Mouse (Mus musculus) liver, postnatal 0 days (tissue): ENCODE results near the gene Irf4. TPM values are rescaled to one million over a fixed set of nuclear protein-coding genes. Genes with fewer than 3 reads are reported as not detected.

ENCODE experiments used
- ATAC-seq: fragments of 200-750 bp; cut with Nextera tagmentation; 2 replicates; pipeline ENCODE4 v1.8.0; 2017; ENCODE audit warnings: mild to moderate bottlenecking, moderate library complexity
- DNase-seq: peaks from one replicate; pipeline ENCODE4 v3.0.0-alpha.2; 2016
- H3K27ac ChIP-seq: fragments of 300-500 bp; sonication (generic); 2 replicates; pipeline ENCODE4 v1.5.1; 2014; ENCODE audit warnings: antibody characterized with exemption, moderate library complexity, mild to moderate bottlenecking, low read depth
- H3K27me3 ChIP-seq: fragments of 300-500 bp; sonication (generic); 2 replicates; pipeline ENCODE4 v1.6.1; 2014; ENCODE audit warnings: low read length, control low read depth, mixed read lengths; ENCODE audit not compliant: insufficient read depth
- H3K36me3 ChIP-seq: fragments of 300-500 bp; sonication (generic); replicated peaks from 2 replicates; pipeline ENCODE4 v1.6.1; 2014; ENCODE audit warnings: mild to moderate bottlenecking, control low read depth, low read length, moderate library complexity, mixed read lengths; ENCODE audit not compliant: insufficient read depth
- H3K4me1 ChIP-seq: fragments of 300-500 bp; sonication (generic); 2 replicates; pipeline ENCODE4 v1.6.1; 2014; ENCODE audit warnings: antibody characterized with exemption, mild to moderate bottlenecking, control low read depth; ENCODE audit not compliant: insufficient read depth
- H3K4me2 ChIP-seq: fragments of 300-500 bp; sonication (generic); 2 replicates; pipeline ENCODE4 v1.6.1; 2014; ENCODE audit warnings: low read depth, mild to moderate bottlenecking, low read length, moderate library complexity, mixed read lengths
- H3K4me3 ChIP-seq: fragments of 300-500 bp; sonication (generic); 2 replicates; pipeline ENCODE4 v1.5.1; 2014; ENCODE audit warnings: low read depth, low read length
- H3K9ac ChIP-seq: fragments of 300-500 bp; sonication (generic); replicated peaks from 2 replicates; pipeline ENCODE4 v1.6.1; 2014; ENCODE audit warnings: mild to moderate bottlenecking, moderate library complexity
- H3K9me3 ChIP-seq: fragments of 300-500 bp; sonication (generic); 2 replicates; pipeline ENCODE4 v1.6.1; 2016; ENCODE audit warnings: mild to moderate bottlenecking, control low read depth, low read length, mixed read lengths
- CTCF ChIP-seq: sonication (generic); IDR thresholded peaks from 2 replicates; pipeline ENCODE4 v1.5.1; 2016; ENCODE audit warnings: antibody characterized with exemption, low read depth
- EP300 ChIP-seq: IDR thresholded peaks from 2 replicates; pipeline ENCODE4 v1.6.1; 2016; ENCODE audit warnings: antibody characterized with exemption, low read depth, mild to moderate bottlenecking
- WGBS: fragments of 180-500 bp; shearing (Covaris S2); extraction: QIAGEN DNeasy Blood & Tissue Kit; methylation state at CpG from one replicate; pipeline ENCODE4 v1.1.7; 2014; ENCODE audit not compliant: insufficient replicate concordance; 5-methylcytosine and 5-hydroxymethylcytosine counted together
- polyA plus RNA-seq: library from polyadenylated mRNA; unstranded; fragments of >200 nt; fragmentation: Nextera tagmentation; extraction: Ambion mirVana; gene quantifications from 2 replicates; pipeline ENCODE4 v1.2.1, GENCODE M21; 2015

The Irf4 gene
- polyA plus RNA-seq, 1 experiment from 2014 or later, result 1.1 TPM

DNA sequence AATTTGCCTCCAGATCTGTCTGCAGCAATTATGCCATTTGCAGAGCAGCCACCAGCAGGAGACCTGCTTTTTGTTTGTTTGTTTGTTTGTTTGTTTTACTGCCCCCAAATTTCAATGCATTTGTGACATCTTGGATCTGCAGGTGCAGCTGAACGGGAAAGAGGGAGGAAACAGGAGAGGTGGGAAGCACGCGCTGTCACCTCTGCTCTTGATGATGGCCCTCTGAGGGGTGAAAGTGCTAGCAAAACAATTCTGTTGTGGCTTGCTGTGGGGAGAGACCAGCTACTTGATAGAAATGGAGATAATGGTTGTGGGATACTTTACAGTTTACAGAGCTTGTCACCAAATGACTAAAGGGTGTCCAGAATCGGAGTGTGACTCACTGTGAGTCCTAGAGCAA, 46.9 kb downstream of the Irf4 start:
- no peak for DNase-seq
- H3K9me3 ChIP-seq, result no peaks in the 10 kb centered on the region
- H3K4me1 ChIP-seq, result no peaks in the 10 kb centered on the region
- no peak overlapping the region for H3K9ac ChIP-seq
- no peaks in the 10 kb centered on the region for H3K27me3 ChIP-seq
- no peaks in the 10 kb centered on the region for H3K36me3 ChIP-seq
- 80% methylated on average over 4 of the region's 4 CpGs for WGBS
- H3K27ac ChIP-seq, result no peak overlapping the region
- no peak overlapping the region for H3K4me2 ChIP-seq
- no peak overlapping the region for H3K4me3 ChIP-seq
- ATAC-seq, result no peak
- TF ChIP-seq CTCF (no peak), EP300 (no peak)

DNA sequence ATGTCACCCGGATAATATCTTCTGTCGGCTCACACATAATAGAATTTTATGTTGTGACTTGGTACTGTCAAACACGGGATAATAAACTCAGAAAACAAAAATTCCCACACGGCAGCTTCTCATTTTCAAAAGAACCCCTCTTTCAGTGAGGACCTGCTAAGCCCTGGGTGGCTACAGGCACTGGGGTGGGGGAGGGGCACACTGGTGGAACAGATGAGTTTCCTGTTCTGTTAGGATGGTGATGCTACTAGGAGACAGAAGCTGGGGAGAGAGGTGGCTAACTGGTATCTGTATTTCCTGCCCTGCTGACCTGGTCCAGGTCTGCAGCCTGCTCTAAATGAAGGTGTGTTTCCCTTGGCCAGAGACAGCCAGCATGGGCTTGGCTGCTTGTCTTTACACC, 52.9 kb downstream of the Irf4 start:
- Histone ChIP-seq H3K4me1 (no peaks in the 10 kb centered on the region), H3K9ac (no peak overlapping the region), H3K9me3 (no peaks in the 10 kb centered on the region), H3K27me3 (no peaks in the 10 kb centered on the region), H3K36me3 (no peaks in the 10 kb centered on the region), H3K4me3 (no peak overlapping the region), H3K27ac (no peak overlapping the region), H3K4me2 (no peak overlapping the region)
- ATAC-seq (no peak), DNase-seq (no peak)
- no peak for TF ChIP-seq EP300
- TF ChIP-seq CTCF, result no peak
- WGBS, result 72% methylated on average over 4 of the region's 4 CpGs

DNA sequence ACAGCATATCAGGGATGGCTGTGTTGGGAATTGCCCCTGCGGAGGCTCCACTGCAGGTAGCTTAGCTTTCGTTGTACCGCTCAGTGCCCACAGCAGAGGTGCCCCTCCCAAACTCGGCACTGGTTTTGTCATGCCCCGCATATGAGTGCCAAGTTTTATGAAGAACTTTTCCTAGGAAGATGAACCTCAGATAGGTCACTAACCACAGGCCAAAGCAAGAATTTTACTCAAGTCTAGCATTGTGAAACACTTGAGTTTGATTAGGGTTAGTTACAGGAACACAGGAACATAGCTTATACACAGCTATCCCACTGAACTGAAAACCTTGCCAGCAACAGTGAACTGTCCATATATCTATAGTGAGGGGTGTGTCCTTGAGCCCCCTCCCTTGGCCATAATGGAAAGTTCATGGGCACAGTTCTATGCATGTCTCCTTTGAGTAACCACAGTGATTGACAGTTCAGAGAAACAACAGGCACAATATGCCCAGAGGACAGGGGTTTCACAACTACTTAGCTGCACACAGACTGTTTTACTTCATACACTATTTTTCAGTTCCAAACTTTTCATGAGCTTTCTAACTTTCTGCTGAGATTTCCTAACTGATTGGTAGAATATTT, 53.4 kb downstream of the Irf4 start:
- 81% methylated on average over 5 of the region's 5 CpGs for WGBS
- Histone ChIP-seq H3K4me2 (no peak overlapping the region), H3K4me3 (no peak overlapping the region), H3K27ac (no peak overlapping the region), H3K9me3 (no peaks in the 10 kb centered on the region), H3K27me3 (no peaks in the 10 kb centered on the region), H3K36me3 (no peaks in the 10 kb centered on the region), H3K9ac (no peak overlapping the region), H3K4me1 (no peaks in the 10 kb centered on the region)
- TF ChIP-seq EP300 (no peak), CTCF (no peak)
- no peak for DNase-seq
- no peak for ATAC-seq

DNA sequence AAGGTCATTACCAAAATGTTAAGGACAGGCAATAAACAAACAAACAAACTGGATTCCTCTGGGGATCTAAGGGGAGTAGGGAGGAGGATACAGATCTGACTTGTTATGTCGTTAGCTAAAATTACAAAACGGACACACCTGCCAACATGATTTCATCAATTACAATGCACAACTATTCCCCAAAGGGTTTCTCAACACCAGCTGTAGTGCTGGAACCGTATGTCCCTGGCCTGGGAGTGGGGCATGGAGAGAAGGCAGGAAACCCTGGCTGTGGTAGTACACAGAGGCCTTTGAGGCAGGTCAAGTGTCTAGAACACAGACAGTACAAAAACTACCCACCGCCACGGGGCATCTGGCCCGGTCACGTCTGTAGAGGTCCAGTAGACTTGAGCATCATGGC, 60.2 kb downstream of the Irf4 start:
- H3K4me3 ChIP-seq, result no peak overlapping the region
- no peak overlapping the region for H3K4me2 ChIP-seq
- no peaks in the 10 kb centered on the region for H3K27me3 ChIP-seq
- peaks cover 5% of the 10 kb centered on the region; the same call in 1 of the 2 replicates for H3K4me1 ChIP-seq
- WGBS, result 82% methylated on average over 7 of the region's 7 CpGs
- TF ChIP-seq EP300 (no peak), CTCF (no peak)
- H3K36me3 ChIP-seq, result no peaks in the 10 kb centered on the region
- H3K27ac ChIP-seq, result no peak overlapping the region
- ATAC-seq, result no peak
- H3K9me3 ChIP-seq, result no peaks in the 10 kb centered on the region
- H3K9ac ChIP-seq, result no peak overlapping the region
- DNase-seq, result no peak

DNA sequence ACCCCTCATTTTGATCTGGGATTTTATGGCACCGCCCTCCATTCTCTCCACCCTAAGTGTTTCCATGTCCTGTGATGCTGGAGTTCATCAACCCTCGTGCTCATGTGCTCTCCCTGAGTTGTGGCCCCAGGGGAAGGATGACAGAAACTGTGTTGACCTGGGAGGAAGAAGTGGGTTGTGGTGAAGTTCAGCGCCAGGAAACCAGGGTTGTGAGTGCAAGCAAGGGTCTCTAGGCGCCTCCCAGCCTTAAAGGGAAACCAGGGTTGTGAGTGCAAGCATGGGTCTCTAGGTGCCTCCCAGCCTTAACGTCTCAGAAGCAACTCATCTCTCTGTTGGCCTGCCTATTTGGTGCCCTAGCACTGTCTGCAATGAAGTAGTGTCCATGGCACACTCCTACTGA, 64.4 kb downstream of the Irf4 start:
- Histone ChIP-seq H3K4me2 (no peak overlapping the region), H3K27me3 (no peaks in the 10 kb centered on the region), H3K4me3 (no peak overlapping the region), H3K4me1 (peaks cover 5% of the 10 kb centered on the region; the same call in 1 of the 2 replicates), H3K27ac (no peak overlapping the region), H3K9me3 (no peaks in the 10 kb centered on the region), H3K36me3 (peaks cover 15% of the 10 kb centered on the region), H3K9ac (no peak overlapping the region)
- DNase-seq, result no peak
- no peak for TF ChIP-seq EP300
- ATAC-seq, result no peak
- WGBS, result 42% methylated on average over 5 of the region's 5 CpGs

DNA sequence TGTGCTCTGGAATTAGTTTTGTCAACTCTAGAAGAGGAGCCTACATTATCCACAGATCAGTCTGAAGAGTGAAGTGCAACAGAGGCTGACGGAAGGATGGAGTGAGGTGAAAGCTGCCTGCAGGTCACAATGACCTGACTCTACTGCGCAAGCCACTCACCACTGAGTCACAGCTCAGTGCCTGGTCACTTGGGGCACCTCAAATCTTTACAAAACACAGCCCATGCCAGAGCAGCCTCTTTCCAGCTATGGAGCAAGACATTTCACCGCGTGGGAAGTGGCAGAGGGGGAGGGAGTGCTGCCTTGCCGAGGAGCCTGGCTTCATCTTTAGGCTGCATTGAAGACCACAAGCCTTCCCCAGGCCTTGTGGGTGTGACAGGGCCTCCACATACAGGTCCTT, 65.2 kb downstream of the Irf4 start:
- no peaks in the 10 kb centered on the region for H3K9me3 ChIP-seq
- no peak for TF ChIP-seq CTCF
- no peak for TF ChIP-seq EP300
- H3K27ac ChIP-seq, result no peak overlapping the region
- no peaks in the 10 kb centered on the region for H3K27me3 ChIP-seq
- 73% methylated on average over 5 of the region's 5 CpGs for WGBS
- peaks cover 5% of the 10 kb centered on the region; the same call in 1 of the 2 replicates for H3K4me1 ChIP-seq
- H3K36me3 ChIP-seq, result peaks cover 15% of the 10 kb centered on the region
- H3K4me2 ChIP-seq, result no peak overlapping the region
- H3K4me3 ChIP-seq, result no peak overlapping the region
- no peak overlapping the region for H3K9ac ChIP-seq
- no peak for DNase-seq
- ATAC-seq, result no peak

Other genes with a start within 250 kb of the Irf4 start
- 380 and 395 TPM in 2 replicates for gene Uqcrfs1, start 203.9 kb upstream of the Irf4 start, polyA plus RNA-seq
- gene Dusp22, start 89.2 kb upstream of the Irf4 start, polyA plus RNA-seq, result 14.6 and 15.2 TPM in 2 replicates
- not detected in 2 replicates for gene Hus1b, start 198.5 kb downstream of the Irf4 start, polyA plus RNA-seq
- 6.7 and 8.1 TPM in 2 replicates for gene Exoc2, start 224.9 kb downstream of the Irf4 start, polyA plus RNA-seq
- 0.06 TPM in 1 of 2 replicates, not detected in the other for gene Gm5447, start 225.0 kb downstream of the Irf4 start, polyA plus RNA-seq